Mouse (Mus musculus): ENCODE data around the gene Olfr801. TPM values are rescaled to one million over a fixed set of nuclear protein-coding genes. Genes with fewer than 3 reads are reported as not detected.

Gene Olfr801
- total RNA-seq (2021), result not detected
- long read RNA-seq, experiment 1, result 0 reads
- long read RNA-seq, experiment 2, result 0 reads

- no peak for DNase-seq (ENCODE audit: low spot score in 2 of 2)
These were observed at the start of gene Olfr801 for GRCm38 (mm10) chr10:129673765-129674164. Gene Olfr801, minus strand, starts transcription at chr10:129673865.

- DNase-seq (ENCODE audit: low spot score in 2 of 2), result no peak
These were observed 29.2 kb upstream of the Olfr801 start, which contains the start of gene Olfr804 for GRCm38 (mm10) chr10:129702910-129703309. Gene Olfr804, plus strand, starts transcription at chr10:129703210.

- DNase-seq (ENCODE audit: low spot score in 2 of 2), result no peak
These were observed 20.5 kb upstream of the Olfr801 start, which contains the start of gene Olfr803 for GRCm38 (mm10) chr10:129694186-129694585. Gene Olfr803, minus strand, starts transcription at chr10:129694286.

GRCm38 (mm10) chr10:129688069-129688468 is 14.4 kb upstream of the Olfr801 start, which contains the start of gene Olfr802:
Gene Olfr802, minus strand, starts transcription at chr10:129688169.
- no peak for DNase-seq (ENCODE audit: low spot score in 2 of 2)

GRCm38 (mm10) chr10:129657394-129657793 is 16.3 kb downstream of the Olfr801 start, which contains the start of gene Olfr800:
Gene Olfr800, plus strand, starts transcription at chr10:129657694.
- DNase-seq (ENCODE audit: low spot score in 2 of 2), result no peak

GRCm38 (mm10) chr10:129651763-129652162 is 21.9 kb downstream of the Olfr801 start:
- DNase-seq (ENCODE audit: low spot score in 2 of 2), result no peak

GRCm38 (mm10) chr10:129637184-129637583 is 36.5 kb downstream of the Olfr801 start, which contains the start of gene Olfr799:
Gene Olfr799, plus strand, starts transcription at chr10:129637484.
- no peak for DNase-seq (ENCODE audit: low spot score in 2 of 2)

- no peak for DNase-seq (ENCODE audit: low spot score in 2 of 2)
These were observed 45.8 kb downstream of the Olfr801 start, which contains the start of gene Olfr798 for GRCm38 (mm10) chr10:129627834-129628233. Gene Olfr798, minus strand, starts transcription at chr10:129627934.

GRCm38 (mm10) chr10:129623251-129623650 is 50.4 kb downstream of the Olfr801 start:
- no peak for DNase-seq (ENCODE audit: low spot score in 2 of 2)

GRCm38 (mm10) chr10:129621724-129622123 is 51.9 kb downstream of the Olfr801 start:
- no peak for DNase-seq (ENCODE audit: low spot score in 2 of 2)

Other genes starting within 250 kb of the Olfr801 start
- not detected for gene Olfr786, start 246.6 kb downstream of the Olfr801 start, total RNA-seq (2021)
- gene Olfr787, start 212.0 kb downstream of the Olfr801 start, total RNA-seq (2021), result not detected
- gene Olfr788, start 202.9 kb downstream of the Olfr801 start, total RNA-seq (2021), result not detected
- gene Olfr789, start 189.1 kb downstream of the Olfr801 start, total RNA-seq (2021), result not detected
- gene Olfr790, start 175.4 kb downstream of the Olfr801 start, total RNA-seq (2021), result not detected
- gene Olfr791, start 152.1 kb downstream of the Olfr801 start, total RNA-seq (2021), result not detected
- not detected for gene Olfr792, start 134.7 kb downstream of the Olfr801 start, total RNA-seq (2021)
- gene Olfr794, start 106.2 kb downstream of the Olfr801 start, total RNA-seq (2021), result not detected
- gene Olfr796, start 61.3 kb downstream of the Olfr801 start, total RNA-seq (2021), result not detected
- not detected for gene Olfr798, start 45.9 kb downstream of the Olfr801 start, total RNA-seq (2021)
- gene Olfr799, start 36.4 kb downstream of the Olfr801 start, total RNA-seq (2021), result not detected
- gene Olfr800, start 16.2 kb downstream of the Olfr801 start, total RNA-seq (2021), result not detected
- not detected for gene Olfr802, start 14.3 kb upstream of the Olfr801 start, total RNA-seq (2021)
- not detected for gene Olfr803, start 20.4 kb upstream of the Olfr801 start, total RNA-seq (2021)
- gene Olfr804, start 29.3 kb upstream of the Olfr801 start, total RNA-seq (2021), result not detected
- gene Olfr805, start 55.5 kb upstream of the Olfr801 start, total RNA-seq (2021), result not detected
- gene Olfr806, start 68.1 kb upstream of the Olfr801 start, total RNA-seq (2021), result not detected
- gene Olfr807, start 83.9 kb upstream of the Olfr801 start, total RNA-seq (2021), result not detected
- not detected for gene Olfr808, start 91.6 kb upstream of the Olfr801 start, total RNA-seq (2021)
- gene Olfr809, start 100.8 kb upstream of the Olfr801 start, total RNA-seq (2021), result not detected
- not detected for gene Olfr810, start 121.1 kb upstream of the Olfr801 start, total RNA-seq (2021)
- gene Olfr811, start 130.5 kb upstream of the Olfr801 start, total RNA-seq (2021), result not detected
- gene Olfr812, start 172.2 kb upstream of the Olfr801 start, total RNA-seq (2021), result not detected
- gene Olfr813, start 181.5 kb upstream of the Olfr801 start, total RNA-seq (2021), result not detected
- not detected for gene Olfr814, start 206.0 kb upstream of the Olfr801 start, total RNA-seq (2021)
- gene Olfr815, start 232.0 kb upstream of the Olfr801 start, total RNA-seq (2021), result not detected
- not detected for gene Olfr816, start 241.7 kb upstream of the Olfr801 start, total RNA-seq (2021)

Data from adrenal gland, adult 18-20 months (tissue).